Mouse (Mus musculus): Measurements from ENCODE around the gene Cep290. TPM values are rescaled to one million over a fixed set of nuclear protein-coding genes. Genes with fewer than 3 reads are reported as not detected.

Gene Cep290
- polyA plus RNA-seq, 1 experiment from 2014 or later = 8.1 TPM

GRCm38 (mm10) chr10:100604254-100604653 is 116.9 kb downstream of the Cep290 start:
- Histone ChIP-seq H3K4me3 (no peak overlapping the region), H3K9me3 (no peaks in the 10 kb centered on the region), H3K4me2 (replicated peaks) (no peak overlapping the region), H3K4me1 (no peaks in the 10 kb centered on the region), H3K36me3 (no peaks in the 10 kb centered on the region), H3K27ac (replicated peaks) (no peak overlapping the region), H3K9ac (replicated peaks) (no peak overlapping the region), H3K27me3 (no peaks in the 10 kb centered on the region)
- WGBS = 76% methylated on average over 2 of the region's 2 CpGs
- 0 out of 2 replicates have a peak, but pooled peaks have one; percentile 44 for ATAC-seq (ENCODE audit: low FRiP score, low read depth)

- Histone ChIP-seq H3K9ac (replicated peaks) (no peak overlapping the region), H3K27me3 (no peaks in the 10 kb centered on the region), H3K27ac (replicated peaks) (no peak overlapping the region), H3K9me3 (no peaks in the 10 kb centered on the region), H3K4me2 (replicated peaks) (no peak overlapping the region), H3K36me3 (no peaks in the 10 kb centered on the region), H3K4me1 (no peaks in the 10 kb centered on the region), H3K4me3 (no peak overlapping the region)
- ATAC-seq (ENCODE audit: low FRiP score, low read depth) = 0 out of 2 replicates have a peak, but pooled peaks have one; percentile 56
- WGBS = 71% methylated on average over 6 of the region's 6 CpGs
These were observed 130.0 kb downstream of the Cep290 start for GRCm38 (mm10) chr10:100617233-100617903.

GRCm38 (mm10) chr10:100619474-100619873 is 132.1 kb downstream of the Cep290 start:
- H3K4me2 ChIP-seq (replicated peaks) = no peak overlapping the region
- no peak overlapping the region for H3K4me3 ChIP-seq
- H3K9me3 ChIP-seq = no peaks in the 10 kb centered on the region
- H3K9ac ChIP-seq (replicated peaks) = no peak overlapping the region
- H3K27me3 ChIP-seq = no peaks in the 10 kb centered on the region
- no peak for ATAC-seq (ENCODE audit: low FRiP score, low read depth)
- 90% methylated on average over 7 of the region's 7 CpGs for WGBS
- H3K36me3 ChIP-seq = no peaks in the 10 kb centered on the region
- H3K4me1 ChIP-seq = no peaks in the 10 kb centered on the region
- no peak overlapping the region for H3K27ac ChIP-seq (replicated peaks)

- Histone ChIP-seq H3K9ac (replicated peaks) (no peak overlapping the region), H3K36me3 (no peaks in the 10 kb centered on the region), H3K27ac (replicated peaks) (no peak overlapping the region), H3K4me2 (replicated peaks) (no peak overlapping the region), H3K27me3 (no peaks in the 10 kb centered on the region), H3K4me1 (no peaks in the 10 kb centered on the region), H3K4me3 (no peak overlapping the region), H3K9me3 (no peaks in the 10 kb centered on the region)
- WGBS = 92% methylated on average over 12 of the region's 12 CpGs
- no peak for ATAC-seq (ENCODE audit: low FRiP score, low read depth)
These were observed 132.7 kb downstream of the Cep290 start for GRCm38 (mm10) chr10:100620040-100620439.

- H3K27ac ChIP-seq (replicated peaks) = no peak overlapping the region
- H3K9ac ChIP-seq (replicated peaks) = no peak overlapping the region
- no peaks in the 10 kb centered on the region for H3K27me3 ChIP-seq
- ATAC-seq (ENCODE audit: low FRiP score, low read depth) = no peak
- no peaks in the 10 kb centered on the region for H3K36me3 ChIP-seq
- H3K4me2 ChIP-seq (replicated peaks) = no peak overlapping the region
- no peak overlapping the region for H3K4me3 ChIP-seq
- H3K4me1 ChIP-seq = no peaks in the 10 kb centered on the region
- WGBS = 77% methylated on average over 3 of the region's 3 CpGs
- no peaks in the 10 kb centered on the region for H3K9me3 ChIP-seq
These were observed 135.1 kb downstream of the Cep290 start for GRCm38 (mm10) chr10:100622494-100622893.

Other genes with a start within 250 kb of the Cep290 start
- not detected in 2 replicates for gene Gm4301, start 151.9 kb upstream of the Cep290 start, polyA plus RNA-seq (2016; fragmentation: Nextera tagmentation; extraction: Ambion mirVana)
- gene Gm4302, start 146.7 kb upstream of the Cep290 start, polyA plus RNA-seq (2016; fragmentation: Nextera tagmentation; extraction: Ambion mirVana) = not detected in 2 replicates
- gene Gm4303, start 141.6 kb upstream of the Cep290 start, polyA plus RNA-seq (2016; fragmentation: Nextera tagmentation; extraction: Ambion mirVana) = not detected in 2 replicates
- gene Gm4305, start 136.5 kb upstream of the Cep290 start, polyA plus RNA-seq (2016; fragmentation: Nextera tagmentation; extraction: Ambion mirVana) = not detected in 2 replicates
- gene Gm4307, start 126.2 kb upstream of the Cep290 start, polyA plus RNA-seq (2016; fragmentation: Nextera tagmentation; extraction: Ambion mirVana) = not detected in 2 replicates
- not detected in 2 replicates for gene Gm4312, start 105.0 kb upstream of the Cep290 start, polyA plus RNA-seq (2016; fragmentation: Nextera tagmentation; extraction: Ambion mirVana)
- gene Tmtc3, start 208 bp upstream of the Cep290 start, polyA plus RNA-seq (2016; fragmentation: Nextera tagmentation; extraction: Ambion mirVana) = 17.2 and 19.2 TPM in 2 replicates
- gene 4930430F08Rik, start 102.9 kb downstream of the Cep290 start, polyA plus RNA-seq (2016; fragmentation: Nextera tagmentation; extraction: Ambion mirVana) = 10.5 and 12.7 TPM in 2 replicates
- gene 1700017N19Rik, start 102.9 kb downstream of the Cep290 start, polyA plus RNA-seq (2016; fragmentation: Nextera tagmentation; extraction: Ambion mirVana) = not detected in 2 replicates